Mouse (Mus musculus): ENCODE results near the gene Mbd4.
"Not testable (repeated sequence)": the region's sequence is repeated elsewhere in the genome, so short reads cannot be mapped to it uniquely, and the experiment has no call there.

The Mbd4 gene

GRCm38 (mm10) chr6:115853091-115853813, at the start of gene Mbd4, which contains the start of gene Ift122:
TSS of gene Mbd4 (minus strand) at chr6:115853371.
TSS of gene Ift122 (plus strand) at chr6:115853470.
- DNase-seq (ENCODE audit: low spot score): peak; percentile 100

GRCm38 (mm10) chr6:115902545-115902944, 49.4 kb upstream of the Mbd4 start:
- no peak for DNase-seq (ENCODE audit: low spot score)

- DNase-seq (ENCODE audit: low spot score): peak; percentile 98
Observed at GRCm38 (mm10) chr6:115901489-115901931, 48.3 kb upstream of the Mbd4 start.

- DNase-seq (ENCODE audit: low spot score): peak; percentile 92
Observed at GRCm38 (mm10) chr6:115901062-115901461, 47.9 kb upstream of the Mbd4 start.

GRCm38 (mm10) chr6:115897926-115898520, 44.9 kb upstream of the Mbd4 start:
- no peak for DNase-seq (ENCODE audit: low spot score)

GRCm38 (mm10) chr6:115897117-115897516, 43.9 kb upstream of the Mbd4 start:
- DNase-seq (ENCODE audit: low spot score): peak; percentile 100

GRCm38 (mm10) chr6:115896346-115896745, 43.2 kb upstream of the Mbd4 start:
- DNase-seq (ENCODE audit: low spot score): peak; percentile 65

- no peak for DNase-seq (ENCODE audit: low spot score)
Observed at GRCm38 (mm10) chr6:115892363-115892762, 39.2 kb upstream of the Mbd4 start.

- peak; percentile 80 for DNase-seq (ENCODE audit: low spot score)
Observed at GRCm38 (mm10) chr6:115891497-115892061, 38.4 kb upstream of the Mbd4 start.

GRCm38 (mm10) chr6:115891061-115891460, 37.9 kb upstream of the Mbd4 start:
- DNase-seq (ENCODE audit: low spot score): no peak

- no peak for DNase-seq (ENCODE audit: low spot score)
Observed at GRCm38 (mm10) chr6:115890601-115891000, 37.4 kb upstream of the Mbd4 start.

GRCm38 (mm10) chr6:115888296-115888695, 35.1 kb upstream of the Mbd4 start:
- no peak for DNase-seq (ENCODE audit: low spot score)

GRCm38 (mm10) chr6:115886894-115887293, 33.7 kb upstream of the Mbd4 start:
- no peak for DNase-seq (ENCODE audit: low spot score)

GRCm38 (mm10) chr6:115884018-115884417, 30.8 kb upstream of the Mbd4 start:
- DNase-seq (ENCODE audit: low spot score): peak; percentile 65

GRCm38 (mm10) chr6:115880751-115881150, 27.6 kb upstream of the Mbd4 start:
- DNase-seq (ENCODE audit: low spot score): no peak

GRCm38 (mm10) chr6:115879736-115880135, 26.6 kb upstream of the Mbd4 start:
- peak; percentile 8 for DNase-seq (ENCODE audit: low spot score)

GRCm38 (mm10) chr6:115878694-115879093, 25.5 kb upstream of the Mbd4 start:
- peak; percentile 11 for DNase-seq (ENCODE audit: low spot score)

GRCm38 (mm10) chr6:115877239-115877638, 24.1 kb upstream of the Mbd4 start:
- DNase-seq (ENCODE audit: low spot score): no peak

GRCm38 (mm10) chr6:115871318-115871717, 18.1 kb upstream of the Mbd4 start:
- not testable (repeated sequence) for DNase-seq (ENCODE audit: low spot score)

GRCm38 (mm10) chr6:115867157-115867556, 14.0 kb upstream of the Mbd4 start:
- DNase-seq (ENCODE audit: low spot score): not testable (repeated sequence)

- DNase-seq (ENCODE audit: low spot score): no peak
Observed at GRCm38 (mm10) chr6:115865246-115865645, 12.1 kb upstream of the Mbd4 start.

GRCm38 (mm10) chr6:115863340-115863841, 10.2 kb upstream of the Mbd4 start:
- peak; percentile 85 for DNase-seq (ENCODE audit: low spot score)

GRCm38 (mm10) chr6:115860027-115860556, 6.9 kb upstream of the Mbd4 start:
- peak; percentile 53 for DNase-seq (ENCODE audit: low spot score)
